ENCODE assay signal across 13 mouse cellular contexts in genomic region chr7:44436267-44436666, GRCm38 (mm10). TPM values are rescaled to one million over a fixed set of nuclear protein-coding genes. Genes with fewer than 3 reads are reported as not detected.
DNase-seq lines count a peak whose midpoint lies in the region; TF ChIP-seq lines count a peak whose summit lies in the region.
"Had no signal": no experiment of that assay in that cellular context is flagged by ENCODE, and none has a peak within 500 bp of the region (broad histone marks: within the 10 kb centered on the region; RNA-seq: fewer than 3 reads in every experiment).

No protein-coding gene starts in this region.

- DNase-seq in cerebellum, adult 11 months, result peak; percentile 43
- no peak for DNase-seq in cerebellum, postnatal 4 days (ENCODE audit: low spot score in 2 of 2)
- DNase-seq in left cerebral cortex, adult 2 months (ENCODE audit: extremely low spot score in 1 of 2, low spot score in 2 of 2), result no peak
- DNase-seq in left cerebral cortex, postnatal 14 days (ENCODE audit: low spot score in 2 of 2), result no peak
- peak; percentile 13 for DNase-seq in CH12.LX (ENCODE audit: extremely low read depth)
- DNase-seq in cerebellum, postnatal 10 days, result peak; percentile 52 to 58
- no peak for DNase-seq in spleen, postnatal 14 days (ENCODE audit: low spot score in 2 of 2)
- DNase-seq in gastrocnemius, postnatal 36 days, result no peak
- DNase-seq: B cell, adult 2 months; liver, embryonic 13.5 days; thymus, postnatal 36 days had no signal

- no peak overlapping the region for H3K27ac ChIP-seq in left cerebral cortex, adult 2 months
- H3K27ac ChIP-seq in CH12.LX (ENCODE audit: insufficient read depth, low read depth), result no peak overlapping the region
- H3K27ac ChIP-seq: heart, embryonic 15.5 days; kidney, embryonic 15.5 days; liver, embryonic 13.5 days had no signal

- H3K27me3 ChIP-seq in CH12.LX (replicated peaks), result peaks cover 72% of the 10 kb centered on the region

- no peak for TF ChIP-seq EP300 in CH12.LX (IDR thresholded peaks at IDR 0.05; ENCODE audit: low read length)

- dilution Hi-C loops in CH12.LX (cut with MboI; ENCODE audit: extremely low pct_ligation_motif_present, extremely low pct_unique_long_range_greater_than_20kb, low sequenced_read_pairs), result no loop called here

- no peaks in the 10 kb centered on the region for H3K36me3 ChIP-seq in CH12.LX (replicated peaks in 1 of 2; ENCODE audit: control insufficient read depth in 1 of 2, insufficient read depth in 1 of 2, low read length in 1 of 2)
- H3K36me3 ChIP-seq: heart, embryonic 15.5 days; kidney, embryonic 15.5 days; liver, embryonic 13.5 days had no signal

- no peak for TF ChIP-seq POLR2A in CH12.LX (IDR thresholded peaks at IDR 0.05; ENCODE audit: low read depth, low read length)

- no peak overlapping the region for H3K4me2 ChIP-seq in CH12.LX (ENCODE audit: insufficient read depth, low read depth, poor library complexity, severe bottlenecking)
- H3K4me2 ChIP-seq: heart, embryonic 15.5 days; kidney, embryonic 15.5 days; liver, embryonic 13.5 days had no signal

- no peaks in the 10 kb centered on the region for H3K79me2 ChIP-seq in CH12.LX (replicated peaks; ENCODE audit: control insufficient read depth, extremely low read depth, insufficient read depth, poor library complexity, severe bottlenecking)

- no peak overlapping the region for H3K9ac ChIP-seq in CH12.LX (ENCODE audit: insufficient read depth, low read depth)
- H3K9ac ChIP-seq: heart, embryonic 15.5 days; kidney, embryonic 15.5 days; liver, embryonic 13.5 days had no signal

- intact Hi-C loops in left cerebral cortex, adult 2 months (cut with DNase I), result no loop called here
- intact Hi-C loops in left cerebral cortex, postnatal 14 days (cut with DNase I), result no loop called here
- intact Hi-C loops in gastrocnemius, postnatal 36 days (cut with DNase I), result no loop called here

- in situ Hi-C loops in CH12.LX (cut with MboI; ENCODE audit: low pct_ligation_motif_present, low pct_unique_long_range_greater_than_20kb, low sequenced_read_pairs), result no loop called here

- peak; percentile 28 for TF ChIP-seq RAD21 in CH12.LX (IDR thresholded peaks at IDR 0.05; ENCODE audit: low read depth, low read length)

- peaks cover 4 to 27% of the 10 kb centered on the region in 2 experiments for H3K4me1 ChIP-seq in CH12.LX (ENCODE audit: control insufficient read depth in 1 of 2, insufficient read depth in 2 of 2)
- H3K4me1 ChIP-seq: kidney, embryonic 15.5 days had no signal

- TF ChIP-seq CTCF in left cerebral cortex, adult 2 months (IDR thresholded peaks at IDR 0.05), result peak; percentile 37
- TF ChIP-seq CTCF in CH12.LX (conservative IDR thresholded peaks at IDR 0.05 in 1 of 2, IDR thresholded peaks at IDR 0.05 in 1 of 2; ENCODE audit: low read depth in 2 of 2, low read length in 2 of 2), result peak in 1 of 2 experiments; percentile 61; a peak in 2 of 4 replicates

- no peak overlapping the region for H3K4me3 ChIP-seq in left cerebral cortex, adult 2 months
- H3K4me3 ChIP-seq in CH12.LX (replicated peaks in 1 of 3; ENCODE audit: low read depth in 2 of 3, low read length in 2 of 3, poor library complexity in 1 of 3), result no peak overlapping the region
- H3K4me3 ChIP-seq: heart, embryonic 15.5 days; kidney, embryonic 15.5 days; liver, embryonic 13.5 days had no signal

- H3K9me3 ChIP-seq in CH12.LX (replicated peaks; ENCODE audit: low read length), result no peaks in the 10 kb centered on the region
- H3K9me3 ChIP-seq: heart, embryonic 15.5 days; kidney, embryonic 15.5 days; liver, embryonic 13.5 days had no signal

TF ChIP-seq in CH12.LX, 34 proteins besides CTCF, POLR2A, EP300 and RAD21:
- TF ChIP-seq ZMIZ1 (IDR thresholded peaks at IDR 0.05; ENCODE audit: low read depth, low read length), result no peak
- TF ChIP-seq SMC3 (IDR thresholded peaks at IDR 0.05; ENCODE audit: low read depth, low read length), result peak; percentile 64
- TF ChIP-seq ELF1 (IDR thresholded peaks at IDR 0.05; ENCODE audit: low read depth, low read length), result no peak
- no peak for TF ChIP-seq JUN (IDR thresholded peaks at IDR 0.05; ENCODE audit: insufficient read depth, low read depth, low read length)
- no peak for TF ChIP-seq JUND (conservative IDR thresholded peaks at IDR 0.05; ENCODE audit: low read depth, low read length)
- TF ChIP-seq UBTF (IDR thresholded peaks at IDR 0.05; ENCODE audit: low read depth, low read length), result no peak
- TF ChIP-seq MAFK (IDR thresholded peaks at IDR 0.05; ENCODE audit: insufficient replicate concordance, low read length), result no peak
- TF ChIP-seq CHD2 (IDR thresholded peaks at IDR 0.05; ENCODE audit: low read length), result no peak

RNA-seq across cellular contexts. Expression of gene Lrrc4b, which starts 7.4 kb away (rescaled TPM):
- 100 to 1,000 TPM; 278 to 294 TPM for total RNA-seq in left cerebral cortex, adult 2 months (2021)
- 100 to 1,000 TPM; 269 to 330 TPM for total RNA-seq in left cerebral cortex, postnatal 14 days (2021)
- total RNA-seq in CH12.LX (2012; rRNA removed) (0.04 TPM in 1 of 2 replicates, not detected in the other), CH12.LX (2014; rRNA removed) (not detected in 2 replicates)
- polyA plus RNA-seq in CH12.LX (2012; ENCODE audit: insufficient read length, low read depth), result not detected in 2 replicates
- under 1 TPM in 1 of 2 experiments, not detected in 1; 0.20 TPM for total RNA-seq in gastrocnemius, postnatal 36 days (2021)
- polyA plus RNA-seq: liver, embryonic 13.5 days had no signal

RNA-seq across cellular contexts. Expression of gene Aspdh, which starts 28.9 kb away (rescaled TPM):
- 10 to 100 TPM in 1 of 2 experiments, 1 to 10 TPM in 1; 9.8 to 10.0 TPM for total RNA-seq in left cerebral cortex, adult 2 months (2021)
- total RNA-seq in left cerebral cortex, postnatal 14 days (2021), result 10 to 100 TPM; 11.2 to 13.4 TPM
- total RNA-seq in CH12.LX (2012; rRNA removed), result not detected in 2 replicates
- total RNA-seq in CH12.LX (2014; rRNA removed), result not detected in 2 replicates
- not detected in 2 replicates for polyA plus RNA-seq in CH12.LX (2012; ENCODE audit: insufficient read length, low read depth)
- total RNA-seq in gastrocnemius, postnatal 36 days (2021), result not detected

RNA-seq across cellular contexts. Expression of gene Josd2, which starts 31.5 kb away (rescaled TPM):
- total RNA-seq in left cerebral cortex, adult 2 months (2021), result 10 to 100 TPM; 72.3 to 86.6 TPM
- total RNA-seq in left cerebral cortex, postnatal 14 days (2021), result 10 to 100 TPM; 60.6 to 63.2 TPM
- total RNA-seq in CH12.LX (2012; rRNA removed) (53.0 and 57.7 TPM in 2 replicates), CH12.LX (2014; rRNA removed) (23.4 and 33.9 TPM in 2 replicates)
- polyA plus RNA-seq in CH12.LX (2012; ENCODE audit: insufficient read length, low read depth), result 45.9 and 54.8 TPM in 2 replicates
- total RNA-seq in gastrocnemius, postnatal 36 days (2021), result 10 to 100 TPM; 48.7 to 49.2 TPM

RNA-seq across cellular contexts. Expression of gene 1700008O03Rik, which starts 50.6 kb away (rescaled TPM):
- total RNA-seq in left cerebral cortex, adult 2 months (2021), result 1 to 10 TPM; 1.5 to 2.7 TPM
- total RNA-seq in left cerebral cortex, postnatal 14 days (2021), result 1 to 10 TPM; 2.3 TPM
- total RNA-seq in CH12.LX (2012; rRNA removed) (0.17 and 0.81 TPM in 2 replicates), CH12.LX (2014; rRNA removed) (not detected in 2 replicates)
- 0.74 and 1.7 TPM in 2 replicates for polyA plus RNA-seq in CH12.LX (2012; ENCODE audit: insufficient read length, low read depth)
- not detected for total RNA-seq in gastrocnemius, postnatal 36 days (2021)

RNA-seq across cellular contexts. Expression of gene Syt3, which starts 52.4 kb away (rescaled TPM):
- 10 to 100 TPM; 59.5 to 63.7 TPM for total RNA-seq in left cerebral cortex, adult 2 months (2021)
- total RNA-seq in left cerebral cortex, postnatal 14 days (2021), result 10 to 100 TPM; 77.1 to 81.9 TPM
- 0.08 and 0.17 TPM in 2 replicates for total RNA-seq in CH12.LX (2012; rRNA removed)
- total RNA-seq in CH12.LX (2014; rRNA removed), result 0.11 TPM in 1 of 2 replicates, not detected in the other
- 0.30 TPM in 1 of 2 replicates, not detected in the other for polyA plus RNA-seq in CH12.LX (2012; ENCODE audit: insufficient read length, low read depth)
- total RNA-seq in gastrocnemius, postnatal 36 days (2021), result 1 to 10 TPM; 1.6 to 2.1 TPM

Comparison
In these comparisons a context has a peak if more than half of its experiments do, and no peak if none do; other contexts are left out.
1. DNase-seq: peak in cerebellum, adult 11 months (single experiment), CH12.LX (single experiment) and cerebellum, postnatal 10 days (2 of 2); none in cerebellum, postnatal 4 days (0 of 2), left cerebral cortex, adult 2 months (0 of 2), left cerebral cortex, postnatal 14 days (0 of 2), spleen, postnatal 14 days (0 of 2) and gastrocnemius, postnatal 36 days (0 of 2).
2. RNA of gene Lrrc4b, which starts 7.4 kb away (total RNA-seq): 269 to 330 TPM in left cerebral cortex, postnatal 14 days and 278 to 294 TPM in left cerebral cortex, adult 2 months; 0.20 TPM in gastrocnemius, postnatal 36 days and 0.04 TPM in CH12.LX; every median in the first group is over 100 times any median in the second.
3. RNA of gene Aspdh, which starts 28.9 kb away (total RNA-seq): 11.2 to 13.4 TPM in left cerebral cortex, postnatal 14 days and 9.8 to 10.0 TPM in left cerebral cortex, adult 2 months; not detected in CH12.LX and not detected in gastrocnemius, postnatal 36 days; every median in the first group is over 10 times any median in the second.